Mouse (Mus musculus): ENCODE data around the gene Cfc1. TPM values are rescaled to one million over a fixed set of nuclear protein-coding genes. Genes with fewer than 3 reads are reported as not detected.

The Cfc1 gene
- polyA plus RNA-seq, 1 experiment from 2014 or later = not detected

- no peaks in the 10 kb centered on the region for H3K36me3 ChIP-seq
- H3K4me1 ChIP-seq (replicated peaks) = no peaks in the 10 kb centered on the region
- no peak overlapping the region for H3K4me3 ChIP-seq
- no peak for ATAC-seq (ENCODE audit: low FRiP score)
- no peaks in the 10 kb centered on the region for H3K27me3 ChIP-seq
- no peak overlapping the region for H3K9ac ChIP-seq
- no peak overlapping the region for H3K4me2 ChIP-seq
- peaks cover 7% of the 10 kb centered on the region; the same call in 1 of the 2 replicates for H3K9me3 ChIP-seq
- WGBS = 86% methylated on average over 8 of the region's 8 CpGs
- no peak overlapping the region for H3K27ac ChIP-seq
Observed at GRCm38 (mm10) chr1:34564383-34565045, 29.1 kb downstream of the Cfc1 start.

GRCm38 (mm10) chr1:34568120-34568519, 32.7 kb downstream of the Cfc1 start:
- H3K27me3 ChIP-seq = no peaks in the 10 kb centered on the region
- H3K4me3 ChIP-seq = no peak overlapping the region
- no peak for ATAC-seq (ENCODE audit: low FRiP score)
- WGBS = 93% methylated on average over 2 of the region's 2 CpGs
- H3K9ac ChIP-seq = no peak overlapping the region
- no peaks in the 10 kb centered on the region for H3K4me1 ChIP-seq (replicated peaks)
- no peak overlapping the region for H3K27ac ChIP-seq
- H3K36me3 ChIP-seq = no peaks in the 10 kb centered on the region
- H3K4me2 ChIP-seq = no peak overlapping the region
- H3K9me3 ChIP-seq = peaks cover 7% of the 10 kb centered on the region; the same call in 1 of the 2 replicates

GRCm38 (mm10) chr1:34569876-34570275, 34.4 kb downstream of the Cfc1 start:
- no peak for ATAC-seq (ENCODE audit: low FRiP score)
- Histone ChIP-seq H3K27me3 (no peaks in the 10 kb centered on the region), H3K9ac (no peak overlapping the region), H3K4me3 (no peak overlapping the region), H3K36me3 (no peaks in the 10 kb centered on the region), H3K4me2 (no peak overlapping the region), H3K27ac (no peak overlapping the region), H3K9me3 (peaks cover 7% of the 10 kb centered on the region; the same call in 1 of the 2 replicates), H3K4me1 (replicated peaks) (no peaks in the 10 kb centered on the region)
- 93% methylated on average over 2 of the region's 2 CpGs for WGBS

GRCm38 (mm10) chr1:34571431-34571830, 36.0 kb downstream of the Cfc1 start:
- no peak for ATAC-seq (ENCODE audit: low FRiP score)
- Histone ChIP-seq H3K9ac (no peak overlapping the region), H3K4me3 (no peak overlapping the region), H3K9me3 (peaks cover 7% of the 10 kb centered on the region; the same call in 1 of the 2 replicates), H3K27me3 (no peaks in the 10 kb centered on the region), H3K4me1 (replicated peaks) (no peaks in the 10 kb centered on the region), H3K27ac (no peak overlapping the region), H3K4me2 (no peak overlapping the region), H3K36me3 (no peaks in the 10 kb centered on the region)
- 73% methylated on average over 6 of the region's 6 CpGs for WGBS

- H3K27me3 ChIP-seq = peaks cover 10% of the 10 kb centered on the region
- no peaks in the 10 kb centered on the region for H3K4me1 ChIP-seq (replicated peaks)
- no peak overlapping the region for H3K4me3 ChIP-seq
- 85% methylated on average over 6 of the region's 6 CpGs for WGBS
- no peak overlapping the region for H3K27ac ChIP-seq
- no peak for ATAC-seq (ENCODE audit: low FRiP score)
- H3K9ac ChIP-seq = no peak overlapping the region
- H3K4me2 ChIP-seq = no peak overlapping the region
- no peaks in the 10 kb centered on the region for H3K36me3 ChIP-seq
- H3K9me3 ChIP-seq = no peaks in the 10 kb centered on the region
Observed at GRCm38 (mm10) chr1:34573221-34573620, 37.8 kb downstream of the Cfc1 start.

- H3K4me2 ChIP-seq = peak within 1 kb of the TSS; percentile 67
- H3K4me1 ChIP-seq (replicated peaks) = peaks cover 37% of the 10 kb centered on the region
- ATAC-seq (ENCODE audit: low FRiP score) = peak; percentile 92
- WGBS = under 1% methylated on average over 53 of the region's 53 CpGs
- peaks cover 33% of the 10 kb centered on the region for H3K27me3 ChIP-seq
- peak within 1 kb of the TSS; percentile 82 for H3K9ac ChIP-seq
- peak within 1 kb of the TSS; percentile 61 for H3K4me3 ChIP-seq
- no peaks in the 10 kb centered on the region for H3K9me3 ChIP-seq
- H3K27ac ChIP-seq = peak within 1 kb of the TSS; percentile 93
- no peaks in the 10 kb centered on the region for H3K36me3 ChIP-seq
Observed at GRCm38 (mm10) chr1:34578851-34579781, 43.7 kb downstream of the Cfc1 start, which contains the start of gene Amer3. Gene Amer3, plus strand, starts transcription at chr1:34579657.

- Histone ChIP-seq H3K4me2 (peak overlapping the region; percentile 67), H3K9ac (peak overlapping the region; percentile 82), H3K4me1 (replicated peaks) (peaks cover 44% of the 10 kb centered on the region), H3K27me3 (peaks cover 33% of the 10 kb centered on the region), H3K27ac (peak overlapping the region; percentile 93), H3K4me3 (peak overlapping the region; percentile 61), H3K36me3 (no peaks in the 10 kb centered on the region), H3K9me3 (no peaks in the 10 kb centered on the region)
- ATAC-seq (ENCODE audit: low FRiP score) = peak; percentile 53
- WGBS = 2% methylated on average over 18 of the region's 18 CpGs
Observed at GRCm38 (mm10) chr1:34579782-34580356, 44.4 kb downstream of the Cfc1 start.

GRCm38 (mm10) chr1:34582218-34582617, 46.8 kb downstream of the Cfc1 start:
- 77% methylated on average over 6 of the region's 6 CpGs for WGBS
- 0 out of 2 replicates have a peak overlapping the region, but pooled peaks have one; percentile 30 for H3K9ac ChIP-seq

GRCm38 (mm10) chr1:34583821-34584263, 48.4 kb downstream of the Cfc1 start:
- peak; percentile 67 for ATAC-seq (ENCODE audit: low FRiP score)
- Histone ChIP-seq H3K36me3 (peaks cover 33% of the 10 kb centered on the region), H3K4me2 (no peak overlapping the region), H3K4me3 (no peak overlapping the region), H3K9me3 (no peaks in the 10 kb centered on the region), H3K27me3 (peaks cover 32% of the 10 kb centered on the region), H3K4me1 (replicated peaks) (peaks cover 40% of the 10 kb centered on the region), H3K27ac (no peak overlapping the region; the same call in 1 of the 2 replicates), H3K9ac (no peak overlapping the region)
- 14% methylated on average over 4 of the region's 4 CpGs for WGBS

More at GRCm38 (mm10) chr1:34582218-34582617, 46.8 kb downstream of the Cfc1 start:
- Histone ChIP-seq H3K36me3 (peaks cover 17% of the 10 kb centered on the region), H3K9me3 (no peaks in the 10 kb centered on the region), H3K4me3 (no peak overlapping the region), H3K27me3 (peaks cover 37% of the 10 kb centered on the region), H3K4me2 (0 out of 2 replicates have a peak overlapping the region, but pooled peaks have one; percentile 9), H3K27ac (no peak overlapping the region), H3K4me1 (replicated peaks) (peaks cover 46% of the 10 kb centered on the region)
- no peak for ATAC-seq (ENCODE audit: low FRiP score)

GRCm38 (mm10) chr1:34584736-34585135, 49.3 kb downstream of the Cfc1 start:
- no peak overlapping the region for H3K9ac ChIP-seq
- H3K4me1 ChIP-seq (replicated peaks) = peaks cover 39% of the 10 kb centered on the region
- no peak overlapping the region for H3K4me2 ChIP-seq
- H3K36me3 ChIP-seq = peaks cover 42% of the 10 kb centered on the region
- ATAC-seq (ENCODE audit: low FRiP score) = no peak
- 75% methylated on average over 4 of the region's 4 CpGs for WGBS
- no peak overlapping the region for H3K4me3 ChIP-seq
- H3K27ac ChIP-seq = no peak overlapping the region
- peaks cover 32% of the 10 kb centered on the region for H3K27me3 ChIP-seq
- no peaks in the 10 kb centered on the region for H3K9me3 ChIP-seq

GRCm38 (mm10) chr1:34587298-34588096, 52.0 kb downstream of the Cfc1 start:
- Histone ChIP-seq H3K9me3 (no peaks in the 10 kb centered on the region), H3K27me3 (0 out of 2 replicates have a peak, but pooled peaks cover 13% of the 10 kb centered on the region), H3K9ac (no peak overlapping the region), H3K27ac (no peak overlapping the region), H3K4me2 (no peak overlapping the region), H3K4me1 (replicated peaks) (peaks cover 22% of the 10 kb centered on the region), H3K4me3 (no peak overlapping the region), H3K36me3 (peaks cover 69% of the 10 kb centered on the region)
- 89% methylated on average over 22 of the region's 22 CpGs for WGBS
- no peak for ATAC-seq (ENCODE audit: low FRiP score)

All from hindbrain, embryonic 13.5 days (tissue).